Mouse (Mus musculus) embryonic facial prominence, embryonic 15.5 days (tissue): ENCODE data around the gene Ehmt2. TPM values are rescaled to one million over a fixed set of nuclear protein-coding genes. Genes with fewer than 3 reads are reported as not detected.
"Not testable (repeated sequence)": the region's sequence is repeated elsewhere in the genome, so short reads cannot be mapped to it uniquely, and the experiment has no call there.

Experiments
- ATAC-seq: fragments of 200-750 bp; cut with Nextera tagmentation; 2 replicates; pipeline ENCODE4 v1.8.0; 2017; ENCODE audit warnings: low read depth, moderate TSS enrichment; ENCODE audit not compliant: insufficient number of reproducible peaks, low FRiP score, low TSS enrichment
- H3K27ac ChIP-seq: fragments of 300-500 bp; sonication (generic); replicated peaks from 2 replicates; pipeline ENCODE4 v1.5.1; 2015; ENCODE audit warnings: mild to moderate bottlenecking, inconsistent platforms
- H3K27me3 ChIP-seq: fragments of 300-500 bp; sonication (generic); 2 replicates; pipeline ENCODE4 v1.6.1; 2015; ENCODE audit warnings: inconsistent platforms
- H3K36me3 ChIP-seq: fragments of 300-500 bp; sonication (generic); 2 replicates; pipeline ENCODE4 v1.6.1; 2015; ENCODE audit warnings: mild to moderate bottlenecking, inconsistent platforms
- H3K4me1 ChIP-seq: fragments of 300-500 bp; sonication (generic); 2 replicates; pipeline ENCODE4 v1.6.1; 2015; ENCODE audit warnings: inconsistent platforms
- H3K4me2 ChIP-seq: fragments of 300-500 bp; sonication (generic); replicated peaks from 2 replicates; pipeline ENCODE4 v1.6.1; 2015; ENCODE audit warnings: mild to moderate bottlenecking, inconsistent platforms
- H3K4me3 ChIP-seq: fragments of 300-500 bp; sonication (generic); replicated peaks from 2 replicates; pipeline ENCODE4 v1.5.1; 2015; ENCODE audit warnings: mild to moderate bottlenecking, inconsistent platforms
- H3K9ac ChIP-seq: fragments of 300-500 bp; sonication (generic); 2 replicates; pipeline ENCODE4 v1.6.1; 2015; ENCODE audit warnings: inconsistent platforms
- H3K9me3 ChIP-seq: fragments of 300-500 bp; sonication (generic); replicated peaks from 2 replicates; pipeline ENCODE4 v1.6.1; 2016; ENCODE audit warnings: inconsistent platforms
- WGBS: fragments of 180-500 bp; shearing (Covaris S2); methylation state at CpG from one replicate; pipeline ENCODE4 v1.1.7; 2015; 5-methylcytosine and 5-hydroxymethylcytosine counted together
- polyA plus RNA-seq: library from polyadenylated mRNA; unstranded; fragments of >200 nt; fragmentation: Nextera tagmentation; extraction: Ambion mirVana; gene quantifications from 2 replicates; pipeline ENCODE4 v1.2.1, GENCODE M21; 2015

Gene Ehmt2
- polyA plus RNA-seq, 1 experiment from 2014 or later = 86.8 TPM

DNA sequence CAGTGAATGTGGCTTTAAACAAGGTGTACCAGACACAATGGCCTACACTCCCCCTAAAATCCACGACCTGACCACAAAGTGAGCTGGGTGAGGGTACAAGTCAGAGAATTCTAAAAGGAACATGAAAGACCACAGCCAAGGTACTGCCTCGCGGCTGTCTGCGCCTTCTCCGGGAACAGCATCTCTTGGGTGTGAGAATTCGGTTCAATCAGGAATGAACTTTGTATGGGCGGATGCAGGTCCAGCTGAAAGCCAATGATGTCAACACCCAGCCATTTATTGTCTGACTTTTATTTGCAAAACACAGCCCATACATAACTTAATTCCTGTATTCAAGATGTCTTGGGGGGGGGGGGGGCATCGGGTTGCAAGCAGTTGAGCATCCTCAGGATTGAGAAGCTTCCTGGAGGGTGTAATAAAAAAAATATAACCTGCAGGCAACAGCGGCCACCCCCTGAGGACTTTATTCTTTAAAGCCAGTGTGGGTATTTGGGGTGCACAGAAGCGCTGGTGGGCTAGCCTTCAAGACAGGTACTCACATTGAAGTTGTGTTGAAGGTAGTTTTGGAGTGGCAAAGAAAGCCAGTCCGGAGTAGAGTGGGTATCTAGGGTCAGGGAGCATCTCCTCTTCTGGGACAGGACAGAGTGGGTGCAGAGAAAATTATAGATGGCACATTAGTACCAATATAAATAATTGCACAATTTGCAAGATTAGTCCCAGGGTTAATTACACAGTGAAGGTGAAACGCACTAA lies 5.0 kb upstream of the Ehmt2 start:
- Histone ChIP-seq H3K36me3 (peaks cover 4% of the 10 kb centered on the region; the same call in 1 of the 2 replicates), H3K9ac (peak overlapping the region; percentile 35; the same call in 1 of the 2 replicates), H3K27me3 (no peaks in the 10 kb centered on the region), H3K4me3 (peak overlapping the region; percentile 71), H3K27ac (peak overlapping the region; percentile 91), H3K4me2 (peak overlapping the region; percentile 87), H3K4me1 (peaks cover 30% of the 10 kb centered on the region), H3K9me3 (no peaks in the 10 kb centered on the region)
- no peak for ATAC-seq
- WGBS = 74% methylated on average over 12 of the region's 12 CpGs

DNA sequence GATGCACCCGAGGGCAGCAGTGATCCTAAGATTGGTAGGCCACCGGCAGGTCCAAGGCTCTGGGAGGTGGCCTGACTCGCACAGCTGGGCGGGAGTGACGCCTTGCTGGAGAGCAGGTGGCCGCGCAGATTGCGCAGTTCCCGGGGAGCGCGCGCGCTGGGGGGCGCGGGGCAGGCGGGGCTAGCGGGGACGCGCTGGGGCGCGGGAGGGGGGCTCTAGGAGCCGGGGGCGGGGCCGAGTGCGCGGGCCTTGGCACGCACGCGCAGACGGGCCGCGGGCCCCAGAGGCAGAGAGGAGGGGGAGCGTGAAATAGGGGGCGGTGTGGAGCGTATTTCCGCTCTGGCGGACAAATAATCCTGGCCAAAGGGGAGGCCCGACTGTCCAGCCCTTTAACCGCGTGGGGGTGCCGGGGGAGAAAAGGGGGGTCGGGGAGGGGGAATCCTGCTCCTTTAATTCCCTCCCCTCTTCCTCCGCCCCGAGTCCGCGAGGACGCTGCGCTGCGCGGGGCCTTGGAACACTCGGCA lies 4.1 kb upstream of the Ehmt2 start:
- Histone ChIP-seq H3K36me3 (peaks cover 4% of the 10 kb centered on the region; the same call in 1 of the 2 replicates), H3K27me3 (no peaks in the 10 kb centered on the region), H3K9me3 (no peaks in the 10 kb centered on the region), H3K4me2 (peak overlapping the region; percentile 87), H3K9ac (peak overlapping the region; percentile 67), H3K4me1 (peaks cover 30% of the 10 kb centered on the region), H3K27ac (peak overlapping the region; percentile 91), H3K4me3 (peak overlapping the region; percentile 71)
- WGBS = 0% methylated on average over 29 of the region's 51 CpGs
- peak; percentile 90 for ATAC-seq

GRCm38 (mm10) chr17:34894801-34895530 lies 3.3 kb upstream of the Ehmt2 start:
- 6% methylated on average over 50 of the region's 51 CpGs for WGBS
- Histone ChIP-seq H3K9ac (peak overlapping the region; percentile 67), H3K4me2 (peak overlapping the region; percentile 87), H3K27ac (peak overlapping the region; percentile 91), H3K4me1 (peaks cover 30% of the 10 kb centered on the region), H3K27me3 (no peaks in the 10 kb centered on the region), H3K9me3 (no peaks in the 10 kb centered on the region), H3K4me3 (peak overlapping the region; percentile 71), H3K36me3 (peaks cover 4% of the 10 kb centered on the region; the same call in 1 of the 2 replicates)
- peak; percentile 8 for ATAC-seq

- 89% methylated on average over 15 of the region's 15 CpGs for WGBS
- H3K4me2 ChIP-seq = peak overlapping the region; percentile 87
- H3K4me1 ChIP-seq = peaks cover 30% of the 10 kb centered on the region
- H3K27me3 ChIP-seq = no peaks in the 10 kb centered on the region
- H3K4me3 ChIP-seq = peak overlapping the region; percentile 71
- no peak for ATAC-seq
- no peaks in the 10 kb centered on the region for H3K9me3 ChIP-seq
- peak overlapping the region; percentile 91; the same call in 1 of the 2 replicates for H3K27ac ChIP-seq
- H3K36me3 ChIP-seq = peaks cover 4% of the 10 kb centered on the region; the same call in 1 of the 2 replicates
- H3K9ac ChIP-seq = peak overlapping the region; percentile 67; the same call in 1 of the 2 replicates
Measured at GRCm38 (mm10) chr17:34895724-34896123, 2.5 kb upstream of the Ehmt2 start.

DNA sequence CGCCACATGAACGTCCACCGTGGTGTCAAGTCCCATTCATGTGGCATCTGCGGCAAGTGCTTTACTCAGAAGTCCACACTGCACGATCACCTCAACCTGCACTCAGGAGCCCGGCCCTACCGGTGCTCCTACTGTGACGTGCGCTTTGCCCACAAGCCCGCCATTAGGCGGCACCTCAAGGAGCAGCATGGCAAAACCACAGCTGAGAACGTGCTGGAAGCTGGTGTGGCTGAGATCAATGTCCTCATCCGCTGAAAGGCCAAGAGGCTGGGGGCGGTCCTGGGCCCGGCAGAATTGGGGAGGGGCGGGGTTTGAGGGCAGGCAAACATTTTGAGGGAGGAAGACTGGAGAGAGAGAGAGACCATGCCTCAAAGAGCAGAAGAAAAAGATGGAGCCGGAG lies 1.9 kb upstream of the Ehmt2 start:
- 0 out of 2 replicates have a peak overlapping the region, but pooled peaks have one; percentile 15 for H3K4me2 ChIP-seq
- no peak overlapping the region for H3K4me3 ChIP-seq
- H3K9me3 ChIP-seq = no peaks in the 10 kb centered on the region

DNA sequence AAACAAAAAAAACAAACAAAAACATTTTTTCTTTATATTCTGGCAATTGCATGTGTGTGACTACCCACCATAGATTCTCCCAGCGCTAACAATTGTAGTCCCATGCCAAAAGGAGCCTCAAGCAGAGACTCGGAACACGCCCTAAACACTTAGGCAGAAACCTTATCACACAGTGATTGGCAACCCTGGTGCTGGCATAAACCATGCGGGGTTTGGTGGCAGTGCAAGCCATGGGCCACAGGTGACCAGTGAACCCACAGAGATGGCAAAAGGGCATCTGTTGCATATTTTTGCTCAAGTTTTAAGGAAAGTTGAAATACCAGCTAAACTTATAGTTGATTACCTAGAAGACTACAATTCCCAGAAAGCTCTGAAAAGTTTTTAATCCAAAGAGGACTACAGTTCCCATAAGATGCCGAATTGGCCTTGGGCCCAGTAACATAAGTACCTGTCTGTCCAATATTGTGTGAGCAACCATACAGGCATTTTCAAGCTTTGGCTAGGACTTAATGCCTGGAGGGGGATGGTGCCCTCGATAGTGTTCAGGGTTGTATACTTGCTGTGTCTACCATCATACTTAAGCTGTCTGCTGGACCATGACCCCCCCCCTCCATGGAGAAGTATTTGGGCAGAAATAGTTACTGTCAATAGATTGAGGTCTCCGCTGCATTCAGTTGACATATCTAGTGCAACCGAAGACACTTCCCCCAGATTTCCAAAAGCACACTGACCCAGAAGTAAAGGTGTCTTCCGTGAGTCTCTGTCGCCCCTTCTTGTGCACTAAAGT lies 703 bp upstream of the Ehmt2 start:
- 13% methylated on average over 10 of the region's 10 CpGs for WGBS
- Histone ChIP-seq H3K27ac (peak overlapping the region; percentile 97), H3K36me3 (peaks cover 16% of the 10 kb centered on the region), H3K4me2 (peak overlapping the region; percentile 70), H3K4me3 (peak overlapping the region; percentile 85), H3K4me1 (peaks cover 30% of the 10 kb centered on the region), H3K9me3 (no peaks in the 10 kb centered on the region), H3K9ac (peak overlapping the region; percentile 90), H3K27me3 (no peaks in the 10 kb centered on the region)
- no peak for ATAC-seq

More for the DNA sequence above, 1.9 kb upstream of the Ehmt2 start:
- ATAC-seq = no peak
- Histone ChIP-seq H3K27ac (no peak overlapping the region; the same call in 1 of the 2 replicates), H3K9ac (no peak overlapping the region), H3K4me1 (peaks cover 30% of the 10 kb centered on the region), H3K27me3 (no peaks in the 10 kb centered on the region), H3K36me3 (peaks cover 8% of the 10 kb centered on the region; the same call in 1 of the 2 replicates)
- WGBS = 79% methylated on average over 17 of the region's 17 CpGs

DNA sequence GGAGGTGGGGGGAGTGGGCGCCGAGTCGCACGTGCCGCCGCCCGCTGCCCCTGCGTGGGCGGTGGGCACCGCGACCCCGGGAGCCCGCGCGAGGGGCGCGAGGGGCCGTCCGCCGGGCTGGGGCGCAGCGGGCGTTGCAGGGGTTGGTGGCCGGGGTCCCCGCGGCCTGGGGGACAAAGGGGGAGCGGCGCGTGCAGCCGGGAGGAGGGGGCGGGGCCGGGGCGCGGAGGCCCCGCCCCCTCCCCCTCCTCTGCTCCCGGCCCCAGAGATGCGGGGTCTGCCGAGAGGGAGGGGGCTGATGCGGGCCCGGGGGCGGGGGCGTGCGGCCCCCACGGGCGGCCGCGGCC lies 410 bp downstream of the Ehmt2 start:
- WGBS = under 1% methylated on average over 20 of the region's 47 CpGs
- Histone ChIP-seq H3K4me2 (peak overlapping the region; percentile 70), H3K4me1 (peaks cover 30% of the 10 kb centered on the region), H3K4me3 (peak overlapping the region; percentile 85), H3K27ac (peak overlapping the region; percentile 97), H3K27me3 (no peaks in the 10 kb centered on the region), H3K9me3 (no peaks in the 10 kb centered on the region), H3K9ac (peak overlapping the region; percentile 90), H3K36me3 (peaks cover 27% of the 10 kb centered on the region)
- no peak for ATAC-seq

DNA sequence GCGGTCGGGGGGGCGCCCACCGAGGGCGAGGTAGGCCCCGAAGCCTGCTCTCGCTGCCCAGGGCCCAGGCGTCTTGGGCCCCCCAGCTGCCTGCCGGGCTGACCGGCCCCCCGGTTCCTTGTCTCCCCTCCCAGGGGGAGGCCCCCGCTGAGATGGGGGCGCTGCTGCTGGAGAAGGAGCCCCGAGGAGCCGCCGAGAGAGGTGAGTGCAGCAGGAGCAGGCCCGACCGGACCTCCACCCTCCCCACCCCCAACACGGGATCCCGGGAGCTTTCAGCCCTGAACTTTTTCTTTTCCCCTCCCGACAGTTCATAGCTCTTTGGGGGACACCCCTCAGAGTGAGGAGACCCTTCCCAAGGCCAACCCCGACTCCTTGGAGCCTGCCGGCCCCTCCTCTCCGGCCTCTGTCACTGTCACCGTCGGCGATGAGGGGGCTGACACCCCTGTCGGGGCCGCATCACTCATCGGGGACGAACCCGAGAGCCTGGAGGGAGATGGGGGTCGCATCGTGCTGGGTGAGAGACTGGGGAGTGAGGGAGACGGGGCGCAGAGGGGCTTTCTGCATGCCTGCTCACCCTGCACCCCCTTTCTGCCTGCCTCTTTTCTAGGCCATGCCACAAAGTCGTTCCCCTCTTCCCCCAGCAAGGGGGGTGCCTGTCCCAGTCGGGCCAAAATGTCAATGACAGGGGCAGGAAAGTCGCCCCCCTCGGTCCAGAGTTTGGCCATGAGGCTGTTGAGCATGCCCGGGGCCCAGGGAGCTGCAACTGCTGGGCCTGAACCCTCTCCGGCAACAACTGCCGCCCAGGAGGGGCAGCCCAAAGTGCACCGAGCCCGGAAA lies 1.0 kb downstream of the Ehmt2 start:
- ATAC-seq = no peak
- peak overlapping the region; percentile 85 for H3K4me3 ChIP-seq
- peaks cover 30% of the 10 kb centered on the region for H3K4me1 ChIP-seq
- under 1% methylated on average over 37 of the region's 45 CpGs for WGBS
- peak overlapping the region; percentile 90 for H3K9ac ChIP-seq
- no peaks in the 10 kb centered on the region for H3K9me3 ChIP-seq
- H3K27me3 ChIP-seq = no peaks in the 10 kb centered on the region
- H3K36me3 ChIP-seq = peaks cover 33% of the 10 kb centered on the region
- peak overlapping the region; percentile 97 for H3K27ac ChIP-seq
- H3K4me2 ChIP-seq = peak overlapping the region; percentile 70

GRCm38 (mm10) chr17:34899890-34900243 lies 1.6 kb downstream of the Ehmt2 start:
- peak overlapping the region; percentile 97 for H3K27ac ChIP-seq
- H3K4me3 ChIP-seq = peak overlapping the region; percentile 85
- ATAC-seq = no peak
- H3K9me3 ChIP-seq = no peaks in the 10 kb centered on the region
- H3K4me2 ChIP-seq = peak overlapping the region; percentile 70
- under 1% methylated on average over 5 of the region's 5 CpGs for WGBS
- H3K36me3 ChIP-seq = peaks cover 39% of the 10 kb centered on the region
- H3K4me1 ChIP-seq = peaks cover 30% of the 10 kb centered on the region
- no peaks in the 10 kb centered on the region for H3K27me3 ChIP-seq
- H3K9ac ChIP-seq = peak overlapping the region; percentile 90

DNA sequence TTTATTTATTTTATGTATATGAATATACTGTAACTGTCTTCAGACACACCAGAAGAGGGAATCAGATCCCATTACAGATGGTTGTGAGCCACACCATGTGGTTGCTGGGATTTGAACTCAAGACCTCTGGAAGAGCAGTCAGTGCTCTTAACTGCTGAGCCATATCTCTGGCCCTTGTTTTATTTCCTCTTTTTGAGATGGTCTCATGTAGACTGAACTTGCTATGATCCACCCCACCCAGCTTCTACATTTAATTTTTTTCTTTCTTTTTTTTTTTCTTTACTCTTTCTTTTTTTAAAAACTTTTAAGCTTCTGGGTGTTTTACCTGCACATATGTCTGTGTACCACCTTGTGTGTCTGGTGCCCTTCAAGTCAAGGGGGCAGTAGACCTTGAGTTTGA lies 2.6 kb downstream of the Ehmt2 start:
- ATAC-seq, H3K27ac ChIP-seq, H3K9ac ChIP-seq, H3K27me3 ChIP-seq, H3K4me3 ChIP-seq, H3K4me2 ChIP-seq, H3K9me3 ChIP-seq: not testable (repeated sequence)
- H3K4me1 ChIP-seq = peaks cover 20% of the 10 kb centered on the region
- H3K36me3 ChIP-seq = peaks cover 48% of the 10 kb centered on the region
